Mouse (Mus musculus) hematopoietic stem cell, adult 5-6 weeks (primary cell): ENCODE measurements around the gene Gpr157. TPM values are rescaled to one million over a fixed set of nuclear protein-coding genes. Genes with fewer than 3 reads are reported as not detected.

ENCODE experiments used
- ATAC-seq, 2 experiments: fragments of 125-278 bp in 1 of 2; replicated peaks in 1 of 2; 2 replicates each; pipeline ENCODE4 v1.8.0; 2016 to 2017; ENCODE audit warnings: inconsistent platforms in 2 of 2, mild to moderate bottlenecking in 2 of 2, moderate number of reproducible peaks in 2 of 2, low read depth in 1 of 2, moderate TSS enrichment in 1 of 2; ENCODE audit not compliant: low FRiP score in 2 of 2, poor library complexity in 2 of 2, severe bottlenecking in 2 of 2, insufficient read depth in 1 of 2, low TSS enrichment in 1 of 2
- total RNA-seq: library from RNA; stranded (forward); fragments of 172-1452, 232-1000 nt; gene quantifications from 2 replicates; pipeline ENCODE4 v1.2.3, GENCODE M21; 2017

The Gpr157 gene
- total RNA-seq, 1 experiment from 2014 or later: 4.0 TPM

DNA sequence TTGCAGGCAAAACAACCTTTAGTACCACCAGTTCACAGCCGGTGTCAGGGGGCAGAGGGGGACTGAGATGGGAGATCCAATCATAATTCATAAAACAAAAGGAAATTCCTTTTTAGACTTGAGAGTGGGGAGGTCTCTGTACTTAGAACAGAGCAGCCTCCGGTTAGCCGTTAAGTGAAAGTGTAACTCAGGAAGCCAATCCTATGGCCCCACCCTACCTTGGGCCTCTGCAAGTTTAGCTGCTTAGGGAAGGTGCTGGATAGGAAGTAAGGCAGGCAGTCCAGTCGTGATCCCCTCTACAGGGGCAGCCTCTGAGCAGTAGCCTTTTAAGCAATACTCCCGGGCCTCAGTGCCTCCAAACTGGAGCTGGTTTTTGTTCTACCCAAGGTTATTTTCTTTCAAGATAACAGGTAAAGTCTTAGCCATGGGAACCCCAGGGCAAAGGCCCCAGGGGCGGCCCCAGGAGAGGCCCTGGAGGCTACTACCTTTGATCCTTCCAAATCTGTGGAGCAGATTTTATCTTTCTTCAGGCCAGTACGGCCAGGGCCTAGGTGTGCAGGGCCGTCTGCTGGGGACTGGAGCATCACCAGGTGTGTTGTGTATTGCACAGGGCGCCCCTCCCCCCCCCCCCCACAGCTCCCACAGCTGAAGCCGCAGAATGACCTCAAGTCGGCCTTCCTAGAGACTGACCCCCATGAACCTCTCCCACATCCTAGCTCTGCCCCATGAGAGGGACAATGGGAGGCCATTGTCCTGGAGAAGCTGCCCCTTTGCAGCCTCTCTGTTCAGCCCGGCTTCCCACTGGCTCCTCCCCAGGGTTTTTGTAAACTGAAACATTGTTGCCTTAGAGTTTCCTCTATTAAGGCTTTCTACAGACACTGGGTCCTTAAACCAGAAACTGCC, 6.6 kb downstream of the Gpr157 start:
- peak; percentile 46 to 56; a peak in 2 of 4 replicates for ATAC-seq

DNA sequence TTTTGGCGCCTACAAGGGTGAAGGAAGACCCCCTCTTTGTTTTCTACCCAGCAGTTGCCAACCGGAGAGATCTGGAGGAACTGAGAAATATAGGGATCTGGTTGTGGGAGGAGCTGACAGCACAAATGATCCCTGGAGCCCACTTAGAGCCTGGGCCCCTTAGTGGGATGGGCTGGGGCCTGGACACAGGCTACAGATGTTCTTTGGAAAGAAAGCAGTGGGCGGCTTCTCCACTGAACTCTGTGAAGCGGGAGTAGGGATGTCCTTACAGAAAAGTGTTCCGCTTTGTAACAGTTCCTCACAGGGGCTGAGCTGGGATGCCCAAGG, 7.3 kb downstream of the Gpr157 start:
- ATAC-seq: no peak

DNA sequence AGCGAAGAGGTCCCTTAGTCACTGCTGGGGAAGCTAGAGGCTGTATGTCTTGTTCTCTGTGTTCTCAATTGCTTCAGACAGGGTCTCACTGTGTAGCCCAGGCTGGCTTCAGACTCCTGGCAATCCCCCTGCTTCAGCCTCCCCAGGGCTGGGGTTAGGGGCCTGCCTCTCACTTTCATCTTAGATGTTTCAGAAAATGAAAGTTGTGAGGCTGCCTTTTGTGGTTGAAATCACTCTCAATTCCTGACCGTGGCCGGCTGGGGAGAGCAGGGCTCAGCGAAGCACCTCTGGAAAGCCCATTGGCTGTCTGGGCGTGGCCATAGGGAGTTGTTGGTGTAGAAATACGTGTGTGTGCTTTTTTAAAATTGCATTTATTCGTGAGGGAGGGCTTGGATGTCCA, 9.1 kb downstream of the Gpr157 start:
- no peak for ATAC-seq

- ATAC-seq: 0 out of 4 replicates have a peak, but pooled peaks of 1 of the 2 experiments have one; percentile 10
Measured at GRCm38 (mm10) chr4:150097847-150098246, 10.7 kb downstream of the Gpr157 start.

- ATAC-seq: peak; percentile 50 to 64; a peak in 3 of 4 replicates
Measured at GRCm38 (mm10) chr4:150098880-150099279, 11.7 kb downstream of the Gpr157 start.

DNA sequence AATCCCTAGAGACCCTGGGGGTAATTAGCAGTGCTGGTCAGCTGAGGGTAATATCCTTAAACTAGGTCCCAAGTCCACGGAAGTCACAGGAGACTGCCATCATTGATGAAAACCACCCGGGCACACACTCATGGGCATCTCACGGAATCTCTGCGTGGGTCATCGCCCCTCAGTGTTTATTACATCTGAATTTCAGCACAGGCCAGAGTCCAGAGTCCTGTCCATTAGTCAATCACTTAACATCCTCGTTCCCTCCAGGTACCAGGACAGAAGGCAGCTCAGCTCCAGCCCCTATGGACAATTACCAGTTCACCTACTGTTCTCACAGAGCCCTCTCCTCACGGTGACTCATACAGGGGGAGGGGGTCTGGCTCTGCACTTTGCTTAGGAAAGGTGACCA, 15.7 kb downstream of the Gpr157 start:
- ATAC-seq: no peak

DNA sequence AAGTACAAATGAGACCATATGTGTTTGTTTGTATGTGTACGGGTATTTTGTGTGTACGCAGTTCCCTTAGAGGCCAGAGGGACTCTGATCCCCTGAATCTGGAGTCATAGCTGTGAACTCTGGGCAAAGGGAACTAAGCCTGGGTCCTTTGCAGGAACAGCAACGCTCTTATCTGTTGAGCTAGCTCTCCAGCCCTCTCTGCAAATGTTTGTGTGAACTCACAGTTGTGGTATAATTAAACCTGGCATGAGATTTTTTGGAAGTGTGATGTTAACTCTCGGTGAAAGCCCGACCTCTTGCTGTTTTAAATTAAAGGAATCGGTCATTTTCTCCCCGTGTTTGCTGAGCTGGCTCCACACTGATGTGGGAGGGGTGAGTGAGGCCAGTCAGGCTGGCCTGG, 18.5 kb downstream of the Gpr157 start:
- no peak for ATAC-seq

GRCm38 (mm10) chr4:150106637-150107036, 19.5 kb downstream of the Gpr157 start:
- ATAC-seq: no peak

- ATAC-seq: no peak
Measured at GRCm38 (mm10) chr4:150109636-150110035, 22.5 kb downstream of the Gpr157 start.

- no peak for ATAC-seq
Measured at GRCm38 (mm10) chr4:150110373-150110772, 23.2 kb downstream of the Gpr157 start.

DNA sequence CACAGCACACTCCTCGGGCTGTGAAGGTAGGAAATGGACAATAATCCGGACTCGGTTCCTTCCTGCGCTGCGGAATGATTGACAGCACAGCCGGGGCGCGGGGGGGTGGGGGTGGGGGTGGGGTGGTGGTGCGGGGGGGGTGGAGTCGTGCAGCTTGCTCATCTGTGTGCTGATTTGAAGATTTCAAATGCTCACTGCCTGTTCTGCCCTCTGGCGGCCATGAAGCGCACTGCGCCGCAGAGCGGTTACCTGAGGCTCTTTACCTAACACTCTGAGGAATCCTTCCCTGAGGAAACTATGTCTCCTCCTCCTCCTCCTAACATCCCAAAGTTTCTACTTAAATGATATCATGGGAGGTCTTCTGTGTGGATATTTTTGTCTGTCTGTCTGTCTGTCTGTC, 25.7 kb downstream of the Gpr157 start:
- peak; percentile 54 to 60; a peak in 3 of 4 replicates for ATAC-seq

DNA sequence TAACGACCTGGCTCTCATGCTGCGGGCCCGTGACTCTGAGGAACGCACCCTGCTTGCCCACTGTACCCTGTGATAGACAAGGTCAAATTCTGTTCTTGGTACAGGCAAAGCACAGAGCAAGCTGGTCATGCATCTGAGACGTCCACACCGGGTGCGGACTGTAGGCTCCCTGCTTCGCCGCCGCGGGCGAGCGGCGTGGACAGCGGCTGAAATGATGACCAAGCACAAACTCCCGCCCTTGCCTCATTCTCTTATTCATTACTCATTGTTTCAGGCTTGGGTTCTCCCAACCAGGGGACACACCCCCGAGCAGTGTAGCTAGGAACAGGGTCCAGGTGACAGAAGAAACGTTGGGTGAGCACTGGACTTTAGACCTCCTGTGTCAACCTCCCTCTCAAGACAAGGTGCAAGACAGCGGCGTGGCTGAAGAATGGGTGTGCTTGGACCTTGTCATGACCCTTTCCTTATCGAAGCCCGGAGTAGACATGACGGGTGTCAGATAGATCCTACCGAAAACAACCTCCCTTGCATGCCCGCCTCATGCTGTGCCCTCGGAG, 27.4 kb downstream of the Gpr157 start:
- no peak for ATAC-seq

GRCm38 (mm10) chr4:150117311-150117710, 30.1 kb downstream of the Gpr157 start:
- ATAC-seq: peak; percentile 91 to 94

- ATAC-seq: no peak
Measured at GRCm38 (mm10) chr4:150118163-150118562, 31.0 kb downstream of the Gpr157 start.

DNA sequence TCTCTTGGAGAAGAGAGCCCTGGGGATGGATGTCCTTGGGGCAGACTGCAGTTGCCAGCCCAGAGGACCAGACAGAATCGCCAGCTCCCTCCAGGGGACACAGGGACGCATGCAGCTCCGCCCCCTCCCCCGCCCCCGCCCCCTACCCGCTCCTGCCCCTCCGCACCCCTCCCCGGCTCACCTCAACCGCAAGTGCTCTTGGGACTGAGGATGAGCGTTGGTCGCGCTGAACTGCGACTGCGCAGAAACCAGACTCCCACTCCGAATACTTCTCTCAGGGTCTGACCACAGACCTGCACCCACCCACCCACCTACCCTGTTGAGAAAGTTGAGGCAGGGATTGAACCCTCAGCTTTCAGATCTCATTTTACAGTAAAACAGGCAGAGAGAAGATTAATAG, 31.9 kb downstream of the Gpr157 start, which contains the start of gene Slc2a5:
Slc2a5 (plus strand) TSS at position 229 of the 400 bp plus-strand sequence.
- no peak for ATAC-seq

GRCm38 (mm10) chr4:150119640-150120039, 32.5 kb downstream of the Gpr157 start:
- ATAC-seq: no peak

GRCm38 (mm10) chr4:150120173-150120833, 33.1 kb downstream of the Gpr157 start:
- peak; percentile 60 for ATAC-seq

GRCm38 (mm10) chr4:150121430-150121829, 34.3 kb downstream of the Gpr157 start:
- ATAC-seq: no peak
